Mouse (Mus musculus) intestine, embryonic 16.5 days (tissue): ENCODE measurements around the gene Gna15. TPM values are rescaled to one million over a fixed set of nuclear protein-coding genes. Genes with fewer than 3 reads are reported as not detected.

Experiments used
- ATAC-seq: fragments of 200-750 bp; cut with Nextera tagmentation; 2 replicates; pipeline ENCODE4 v1.8.0; 2017; ENCODE audit warnings: moderate TSS enrichment, moderate library complexity
- H3K27ac ChIP-seq: fragments of 300-500 bp; sonication (generic); 2 replicates; pipeline ENCODE4 v1.5.1; 2014; ENCODE audit warnings: mild to moderate bottlenecking, low read length
- H3K27me3 ChIP-seq: fragments of 300-500 bp; sonication (generic); replicated peaks from 2 replicates; pipeline ENCODE4 v1.6.1; 2014; ENCODE audit warnings: low read length, control low read depth, mixed read lengths; ENCODE audit not compliant: control insufficient read depth, insufficient read depth
- H3K36me3 ChIP-seq: fragments of 300-500 bp; sonication (generic); 2 replicates; pipeline ENCODE4 v1.6.1; 2014; ENCODE audit warnings: low read length, control low read depth; ENCODE audit not compliant: control insufficient read depth, insufficient read depth
- H3K4me1 ChIP-seq: fragments of 300-500 bp; sonication (generic); 2 replicates; pipeline ENCODE4 v1.6.1; 2014; ENCODE audit warnings: low read length, control low read depth, mixed read lengths; ENCODE audit not compliant: control insufficient read depth, insufficient read depth
- H3K4me2 ChIP-seq: fragments of 300-500 bp; sonication (generic); 2 replicates; pipeline ENCODE4 v1.6.1; 2014; ENCODE audit warnings: low read depth, low read length, control low read depth
- H3K4me3 ChIP-seq: fragments of 300-500 bp; sonication (generic); 2 replicates; pipeline ENCODE4 v1.5.1; 2014; ENCODE audit warnings: mild to moderate bottlenecking, low read length
- H3K9ac ChIP-seq: fragments of 300-500 bp; sonication (generic); 2 replicates; pipeline ENCODE4 v1.6.1; 2014; ENCODE audit warnings: low read depth, low read length
- H3K9me3 ChIP-seq: fragments of 300-500 bp; sonication (generic); 2 replicates; pipeline ENCODE4 v1.6.1; 2016; ENCODE audit warnings: low read length, control low read depth; ENCODE audit not compliant: control insufficient read depth
- WGBS: fragments of 180-500 bp; shearing (Covaris S2); extraction: QIAGEN DNeasy Blood & Tissue Kit; methylation state at CpG from one replicate; pipeline ENCODE4 v1.1.7; 2014; 5-methylcytosine and 5-hydroxymethylcytosine counted together
- polyA plus RNA-seq: library from polyadenylated mRNA; unstranded; fragments of >200 nt; fragmentation: Nextera tagmentation; extraction: Ambion mirVana; gene quantifications from 2 replicates; pipeline ENCODE4 v1.2.1, GENCODE M21; 2015

The Gna15 gene
- polyA plus RNA-seq, 1 experiment from 2014 or later = 1.5 TPM

GRCm38 (mm10) chr10:81517227-81517626 is 6.8 kb downstream of the Gna15 start:
- H3K4me2 ChIP-seq = no peak overlapping the region
- 0 out of 2 replicates have a peak, but pooled peaks cover 5% of the 10 kb centered on the region for H3K9me3 ChIP-seq
- no peak for ATAC-seq
- no peak overlapping the region for H3K27ac ChIP-seq
- H3K4me3 ChIP-seq = no peak overlapping the region
- 0 out of 2 replicates have a peak, but pooled peaks cover 4% of the 10 kb centered on the region for H3K27me3 ChIP-seq
- 72% methylated on average over 8 of the region's 8 CpGs for WGBS
- H3K9ac ChIP-seq = no peak overlapping the region
- no peaks in the 10 kb centered on the region for H3K4me1 ChIP-seq
- H3K36me3 ChIP-seq = no peaks in the 10 kb centered on the region

- Histone ChIP-seq H3K9me3 (0 out of 2 replicates have a peak, but pooled peaks cover 5% of the 10 kb centered on the region), H3K27ac (no peak overlapping the region), H3K9ac (no peak overlapping the region), H3K36me3 (no peaks in the 10 kb centered on the region), H3K4me1 (no peaks in the 10 kb centered on the region), H3K4me2 (no peak overlapping the region), H3K4me3 (no peak overlapping the region), H3K27me3 (0 out of 2 replicates have a peak, but pooled peaks cover 4% of the 10 kb centered on the region)
- WGBS = 86% methylated on average over 5 of the region's 5 CpGs
- no peak for ATAC-seq
These were observed 10.2 kb downstream of the Gna15 start for GRCm38 (mm10) chr10:81513798-81514197.

- no peak overlapping the region for H3K4me3 ChIP-seq
- ATAC-seq = no peak
- 0 out of 2 replicates have a peak, but pooled peaks cover 5% of the 10 kb centered on the region for H3K9me3 ChIP-seq
- H3K4me1 ChIP-seq = no peaks in the 10 kb centered on the region
- no peak overlapping the region for H3K9ac ChIP-seq
- no peak overlapping the region for H3K4me2 ChIP-seq
- 73% methylated on average over 14 of the region's 14 CpGs for WGBS
- H3K36me3 ChIP-seq = no peaks in the 10 kb centered on the region
- no peak overlapping the region for H3K27ac ChIP-seq
- H3K27me3 ChIP-seq = 0 out of 2 replicates have a peak, but pooled peaks cover 4% of the 10 kb centered on the region
These were observed 13.7 kb downstream of the Gna15 start for GRCm38 (mm10) chr10:81510246-81510810.

- Histone ChIP-seq H3K4me1 (peaks cover 2% of the 10 kb centered on the region; the same call in 1 of the 2 replicates), H3K36me3 (no peaks in the 10 kb centered on the region), H3K9me3 (no peaks in the 10 kb centered on the region), H3K27ac (no peak overlapping the region), H3K4me2 (no peak overlapping the region), H3K4me3 (no peak overlapping the region), H3K27me3 (0 out of 2 replicates have a peak, but pooled peaks cover 4% of the 10 kb centered on the region), H3K9ac (no peak overlapping the region)
- WGBS = 70% methylated on average over 13 of the region's 13 CpGs
- ATAC-seq = no peak
These were observed 16.1 kb downstream of the Gna15 start for GRCm38 (mm10) chr10:81507691-81508489.

- Histone ChIP-seq H3K27ac (no peak overlapping the region), H3K27me3 (no peaks in the 10 kb centered on the region), H3K36me3 (no peaks in the 10 kb centered on the region), H3K4me3 (no peak overlapping the region), H3K4me2 (no peak overlapping the region), H3K9ac (no peak overlapping the region), H3K4me1 (peaks cover 4% of the 10 kb centered on the region; the same call in 1 of the 2 replicates), H3K9me3 (no peaks in the 10 kb centered on the region)
- 28% methylated on average over 6 of the region's 6 CpGs for WGBS
- no peak for ATAC-seq
These were observed 16.9 kb downstream of the Gna15 start for GRCm38 (mm10) chr10:81507095-81507494.

GRCm38 (mm10) chr10:81505016-81505664 is 18.9 kb downstream of the Gna15 start:
- no peak overlapping the region for H3K4me2 ChIP-seq
- no peak overlapping the region for H3K27ac ChIP-seq
- H3K9ac ChIP-seq = no peak overlapping the region
- no peaks in the 10 kb centered on the region for H3K27me3 ChIP-seq
- H3K4me1 ChIP-seq = peaks cover 4% of the 10 kb centered on the region; the same call in 1 of the 2 replicates
- H3K36me3 ChIP-seq = no peaks in the 10 kb centered on the region
- ATAC-seq = no peak
- H3K4me3 ChIP-seq = no peak overlapping the region
- 69% methylated on average over 15 of the region's 15 CpGs for WGBS
- no peaks in the 10 kb centered on the region for H3K9me3 ChIP-seq

- H3K36me3 ChIP-seq = no peaks in the 10 kb centered on the region
- WGBS = 9% methylated on average over 36 of the region's 36 CpGs
- no peaks in the 10 kb centered on the region for H3K9me3 ChIP-seq
- peak overlapping the region; percentile 79 for H3K4me2 ChIP-seq
- H3K9ac ChIP-seq = peak overlapping the region; percentile 69
- H3K4me3 ChIP-seq = peak overlapping the region; percentile 48
- no peak overlapping the region for H3K27ac ChIP-seq
- ATAC-seq = peak; percentile 65
- no peaks in the 10 kb centered on the region for H3K27me3 ChIP-seq
- H3K4me1 ChIP-seq = peaks cover 11% of the 10 kb centered on the region; the same call in 1 of the 2 replicates
These were observed 21.4 kb downstream of the Gna15 start for GRCm38 (mm10) chr10:81502658-81503057.

GRCm38 (mm10) chr10:81501863-81502262 is 22.2 kb downstream of the Gna15 start:
- WGBS = 82% methylated on average over 5 of the region's 5 CpGs
- H3K27me3 ChIP-seq = no peaks in the 10 kb centered on the region
- no peak overlapping the region for H3K4me3 ChIP-seq
- H3K4me2 ChIP-seq = no peak overlapping the region
- H3K27ac ChIP-seq = no peak overlapping the region
- no peaks in the 10 kb centered on the region for H3K9me3 ChIP-seq
- no peak overlapping the region for H3K9ac ChIP-seq
- H3K4me1 ChIP-seq = peaks cover 11% of the 10 kb centered on the region; the same call in 1 of the 2 replicates
- ATAC-seq = no peak
- H3K36me3 ChIP-seq = no peaks in the 10 kb centered on the region

GRCm38 (mm10) chr10:81500032-81500431 is 24.0 kb downstream of the Gna15 start, which contains the start of gene S1pr4:
Gene S1pr4 (minus strand): TSS chr10:81500132.
- ATAC-seq = no peak
- Histone ChIP-seq H3K4me3 (no peak within 1 kb of the TSS), H3K36me3 (no peaks in the 10 kb centered on the region), H3K27me3 (no peaks in the 10 kb centered on the region), H3K27ac (no peak within 1 kb of the TSS), H3K9ac (peak within 1 kb of the TSS; percentile 29; the same call in 1 of the 2 replicates), H3K9me3 (no peaks in the 10 kb centered on the region), H3K4me2 (no peak within 1 kb of the TSS), H3K4me1 (peaks cover 16% of the 10 kb centered on the region)
- WGBS = 86% methylated on average over 3 of the region's 3 CpGs
